Mouse (Mus musculus): ENCODE measurements at regions not wholly inside any gene's neighbourhood (a gene's known extent, or its start where the extent isn't known, plus 50 kb on each side); places are given as distances from the start of the nearest gene placed in this dataset.
A peak's percentile ranks its signal among the peaks of the same experiment; 100 is the strongest.
"Not testable (repeated sequence)": the region's sequence is repeated elsewhere in the genome, so short reads cannot be mapped to it uniquely, and the experiment has no call there.

DNA sequence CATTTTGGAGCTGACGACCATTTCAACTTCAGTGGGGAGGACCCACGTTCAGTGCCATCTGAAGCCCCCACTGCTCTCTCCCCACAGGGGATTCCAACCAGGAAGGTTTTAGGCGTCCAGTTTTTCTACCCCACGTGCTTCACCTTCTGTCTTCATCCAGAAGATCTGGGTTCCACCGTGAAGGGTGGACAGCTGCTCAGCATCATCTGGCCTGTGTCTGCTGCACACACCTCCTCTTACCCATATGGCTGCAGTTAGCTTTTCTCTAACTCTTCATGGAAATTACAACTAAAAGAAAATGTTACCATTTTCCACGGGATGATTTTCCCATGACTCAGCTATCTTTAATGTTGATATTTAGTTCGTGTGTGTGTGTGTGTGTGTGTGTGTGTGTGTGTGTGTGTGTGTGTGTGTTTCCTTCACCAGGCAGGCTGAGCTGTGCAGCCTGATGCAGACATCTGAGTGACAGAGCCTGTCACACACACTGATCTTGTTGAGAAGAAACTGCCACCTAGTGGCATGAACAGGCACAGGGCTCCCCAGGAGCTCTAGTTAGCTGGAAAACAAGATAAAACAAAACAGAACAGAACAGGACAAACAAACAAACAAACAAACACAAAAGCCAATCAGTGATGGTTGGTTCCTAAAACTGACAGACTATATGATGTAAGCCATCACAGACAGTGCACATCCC lies 107.5 kb upstream of the Rasgrp1 start:
- DNase-seq (ENCODE audit: low read depth, low spot score), result peak; percentile 44

- DNase-seq (ENCODE audit: low read depth, low spot score), result no peak
Measured at GRCm38 (mm10) chr2:117451818-117452217, 109.0 kb upstream of the Rasgrp1 start.

DNA sequence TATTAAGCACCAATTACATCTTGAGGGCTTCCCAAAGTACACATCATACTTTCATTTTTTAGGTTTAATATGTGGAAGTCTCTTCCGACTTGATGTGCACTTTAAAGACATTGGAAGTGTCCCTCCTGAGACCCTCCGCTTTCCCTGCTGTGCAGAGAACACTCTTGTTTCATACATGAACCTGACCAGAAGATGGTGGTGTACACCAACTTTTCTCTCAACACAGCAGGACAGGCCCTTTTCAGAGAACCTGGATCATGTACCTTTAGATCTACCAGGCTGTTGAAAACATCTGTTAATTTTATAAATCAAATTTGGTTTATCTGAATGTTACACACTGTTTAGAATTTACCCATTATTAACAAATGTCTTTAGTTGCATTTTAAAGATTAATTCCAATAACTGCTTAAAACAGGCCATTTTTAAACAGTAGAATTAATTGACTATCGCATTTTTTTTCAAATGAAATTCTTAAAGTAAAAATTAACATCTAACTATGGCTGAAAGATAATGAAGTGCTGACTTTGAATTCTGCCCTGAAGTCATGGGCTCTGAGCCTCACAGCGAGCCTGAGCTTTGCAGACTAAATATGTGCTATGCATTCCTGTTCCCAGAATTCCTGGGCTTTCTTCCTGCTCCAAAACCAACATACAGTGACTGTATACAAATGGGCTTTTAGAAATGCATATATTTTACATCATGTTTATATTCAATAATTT lies 112.4 kb upstream of the Rasgrp1 start:
- no peak for DNase-seq (ENCODE audit: low read depth, low spot score)

- DNase-seq (ENCODE audit: low read depth, low spot score), result no peak
Measured at GRCm38 (mm10) chr2:117455740-117456455, 113.1 kb upstream of the Rasgrp1 start.

- no peak for DNase-seq (ENCODE audit: low read depth, low spot score)
Measured at GRCm38 (mm10) chr2:117456456-117457020, 113.7 kb upstream of the Rasgrp1 start.

GRCm38 (mm10) chr2:117461541-117462290 lies 118.9 kb upstream of the Rasgrp1 start:
- DNase-seq (ENCODE audit: low read depth, low spot score), result no peak

DNA sequence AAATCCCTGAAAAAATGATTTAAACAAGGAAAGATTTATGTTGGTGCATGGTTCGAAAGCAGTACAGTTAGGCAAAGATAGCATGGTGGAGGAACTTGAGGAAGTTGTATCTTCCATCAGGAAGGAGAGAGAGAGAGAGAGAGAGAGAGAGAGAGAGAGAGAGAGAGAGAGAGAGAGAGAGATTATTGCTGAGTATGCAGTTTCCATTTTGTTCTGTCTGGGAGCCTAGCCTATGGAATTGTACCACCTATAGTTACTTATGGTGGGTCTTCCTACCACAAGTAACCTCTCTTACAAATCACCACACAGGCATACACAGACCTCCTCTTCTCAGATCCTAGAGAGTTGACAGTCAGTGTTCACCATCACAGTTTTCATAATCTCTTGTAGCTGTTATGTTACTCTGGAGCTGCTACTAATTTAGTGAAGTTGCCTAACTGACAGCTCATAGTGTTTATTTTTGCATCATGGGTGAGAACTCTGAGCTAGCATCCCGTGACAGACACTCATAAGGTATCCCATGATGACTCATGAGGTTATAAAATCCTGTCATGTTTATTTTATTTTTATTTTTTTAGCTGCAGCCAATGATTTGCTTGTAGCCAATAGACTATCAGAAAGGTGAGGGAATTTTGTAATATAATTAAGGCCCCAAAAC lies 132.2 kb upstream of the Rasgrp1 start:
- DNase-seq (ENCODE audit: low read depth, low spot score), result no peak

DNA sequence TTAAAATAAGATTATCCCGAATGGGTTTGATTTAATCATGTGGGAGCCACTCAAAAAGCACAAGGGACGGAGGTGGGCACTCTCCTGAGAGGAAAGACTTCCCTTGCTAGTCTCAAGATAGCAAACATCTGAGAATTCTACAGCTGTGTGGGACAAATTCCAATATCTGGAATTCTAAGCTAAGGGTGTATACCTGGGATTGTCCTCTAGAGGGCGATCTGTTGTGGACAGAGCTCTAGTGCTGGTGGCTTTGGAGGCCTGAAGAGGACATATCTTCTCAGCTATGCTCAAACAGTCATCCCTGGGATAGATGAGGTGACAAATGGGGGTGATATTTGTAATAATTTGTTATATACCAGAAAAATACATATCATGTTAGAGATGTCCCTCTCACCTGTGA lies 132.8 kb upstream of the Rasgrp1 start:
- peak; percentile 24 for DNase-seq (ENCODE audit: low read depth, low spot score)

DNA sequence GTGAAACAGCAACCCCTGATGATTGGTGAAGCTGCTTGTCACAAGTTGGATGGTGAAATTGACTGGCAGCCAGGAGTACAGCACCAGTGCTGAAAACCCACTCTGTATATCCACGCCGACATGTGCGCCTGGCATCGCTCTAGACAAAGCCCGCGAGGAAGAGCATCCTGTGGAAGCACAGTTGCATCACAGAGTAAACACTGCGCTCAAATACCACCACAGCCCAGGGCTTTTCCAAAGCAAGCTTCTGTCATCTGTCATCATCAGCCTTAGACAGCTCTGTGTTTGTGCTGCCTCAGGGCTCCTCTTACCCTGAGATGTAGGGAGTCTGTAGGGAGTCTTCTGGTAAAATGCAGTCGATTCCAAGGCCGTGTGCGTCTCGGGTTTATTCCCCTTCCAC lies 134.7 kb upstream of the Rasgrp1 start:
- not testable (repeated sequence) for DNase-seq (ENCODE audit: low read depth, low spot score)

DNA sequence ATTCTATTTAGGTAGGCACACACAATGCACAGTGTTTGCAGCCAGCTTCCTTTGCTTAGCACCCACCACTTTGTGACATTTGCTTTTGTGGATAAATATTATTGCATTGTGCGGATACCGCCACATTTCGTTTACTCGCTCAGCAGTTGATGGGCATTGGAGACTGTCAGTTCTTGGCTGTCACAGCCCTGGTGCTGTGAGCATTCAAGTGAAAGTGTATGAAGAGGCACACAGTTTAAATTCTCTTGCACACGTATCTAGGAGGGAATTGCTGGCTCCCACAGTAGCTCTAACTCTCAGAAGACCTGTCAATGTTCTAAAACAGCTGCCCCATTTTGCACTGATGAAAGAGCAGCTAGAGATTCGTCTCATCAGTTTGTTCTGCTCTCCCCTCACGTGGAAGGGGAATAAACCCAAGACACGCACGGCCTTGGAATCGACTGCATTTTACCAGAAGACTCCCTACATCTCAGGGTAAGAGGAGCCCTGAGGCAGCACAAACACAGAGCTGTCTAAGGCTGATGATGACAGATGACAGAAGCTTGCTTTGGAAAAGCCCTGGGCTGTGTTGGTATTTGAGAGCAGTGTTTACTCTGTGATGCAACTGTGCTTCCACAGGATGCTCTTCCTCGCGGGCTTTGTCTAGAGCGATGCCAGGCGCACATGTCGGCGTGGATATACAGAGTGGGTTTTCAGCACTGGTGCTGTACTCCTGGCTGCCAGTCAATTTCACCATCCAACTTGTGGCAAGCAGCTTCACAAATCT lies 136.6 kb upstream of the Rasgrp1 start:
- not testable (repeated sequence) for DNase-seq (ENCODE audit: low read depth, low spot score)

GRCm38 (mm10) chr2:117486447-117486846 lies 143.6 kb upstream of the Rasgrp1 start:
- DNase-seq (ENCODE audit: low read depth, low spot score), result no peak

DNA sequence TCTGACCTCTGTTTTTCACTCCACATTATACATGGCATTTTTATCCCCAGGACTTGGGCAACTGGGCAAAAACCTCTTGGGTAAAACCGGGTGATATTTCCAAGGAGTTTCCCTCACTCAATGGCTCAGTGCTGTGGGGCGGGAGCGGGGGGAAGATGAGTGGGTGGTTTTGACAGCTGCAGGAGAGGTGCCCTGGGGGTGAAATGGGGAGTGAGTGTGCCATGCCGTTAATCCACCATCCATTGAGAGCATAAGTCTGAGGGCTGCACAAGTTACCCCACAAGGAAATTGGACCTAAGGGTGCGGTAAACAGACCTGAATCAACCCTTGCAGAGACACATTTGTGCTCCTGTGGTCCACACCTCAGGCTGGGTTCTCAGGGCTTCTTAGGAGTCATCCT lies 155.8 kb upstream of the Rasgrp1 start:
- no peak for DNase-seq (ENCODE audit: low read depth, low spot score)

GRCm38 (mm10) chr2:117502611-117503010 lies 159.8 kb upstream of the Rasgrp1 start:
- DNase-seq (ENCODE audit: low read depth, low spot score), result no peak

DNA sequence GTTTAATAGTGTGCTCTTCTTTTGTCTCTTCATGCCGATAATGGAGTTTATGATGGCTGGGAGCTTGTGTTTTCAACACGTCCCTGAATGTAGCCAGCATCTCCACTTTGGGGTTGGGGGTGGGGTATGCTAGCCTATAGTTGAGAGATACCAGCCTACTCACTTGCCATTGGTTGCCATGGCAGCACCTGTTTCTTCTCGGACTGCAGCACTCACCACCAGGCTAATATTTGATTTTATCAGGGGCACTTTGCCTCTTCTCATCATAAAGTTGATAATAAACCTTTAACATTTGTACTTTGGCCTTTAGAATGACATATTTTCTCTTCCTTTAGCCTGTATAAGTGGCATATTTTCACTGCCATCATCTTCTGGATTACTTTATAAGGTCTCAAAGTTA lies 168.9 kb upstream of the Rasgrp1 start:
- no peak for DNase-seq (ENCODE audit: low read depth, low spot score)

DNA sequence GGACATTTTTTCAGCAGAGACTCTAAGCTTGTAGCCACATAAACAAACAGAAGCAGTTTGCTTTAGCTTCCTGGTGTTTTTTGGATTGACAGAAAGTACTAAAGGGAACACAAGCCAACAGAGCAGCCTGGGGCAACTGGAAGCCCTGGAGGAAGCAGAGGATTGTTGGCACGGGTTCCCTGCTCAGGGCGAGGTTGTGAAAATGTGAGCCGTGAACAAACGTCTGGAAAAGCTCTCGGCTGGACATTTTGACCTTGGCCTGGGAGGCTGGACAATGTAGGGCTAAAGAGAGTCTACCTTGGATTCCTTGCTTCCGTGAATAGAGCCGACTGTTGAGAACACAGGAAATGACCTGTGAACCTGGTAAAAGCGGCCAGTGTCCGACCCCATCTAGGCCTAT lies 169.8 kb upstream of the Rasgrp1 start:
- no peak for DNase-seq (ENCODE audit: low read depth, low spot score)

- no peak for DNase-seq (ENCODE audit: low read depth, low spot score)
Measured at GRCm38 (mm10) chr2:117524437-117524836, 181.6 kb upstream of the Rasgrp1 start.

GRCm38 (mm10) chr2:117538865-117539264 lies 196.1 kb upstream of the Rasgrp1 start:
- DNase-seq (ENCODE audit: low read depth, low spot score), result no peak

- DNase-seq (ENCODE audit: low read depth, low spot score), result no peak
Measured at GRCm38 (mm10) chr2:117539285-117539684, 196.5 kb upstream of the Rasgrp1 start.

- DNase-seq (ENCODE audit: low read depth, low spot score), result peak; percentile 54
Measured at GRCm38 (mm10) chr2:117541471-117541870, 198.7 kb upstream of the Rasgrp1 start.

GRCm38 (mm10) chr2:117542298-117542697 lies 199.5 kb upstream of the Rasgrp1 start:
- DNase-seq (ENCODE audit: low read depth, low spot score), result no peak

Measured in ZHBTc4 (cell line).